Mouse (Mus musculus) embryonic fibroblast, embryonic 13.5 days (primary cell): Measurements from ENCODE around the gene Pck2.

ENCODE experiments used
- CTCF ChIP-seq: IDR thresholded peaks from 2 replicates; pipeline ENCODE4 v1.5.1; 2011; ENCODE audit warnings: mild to moderate bottlenecking, control low read depth, low read length, moderate library complexity, borderline replicate concordance; ENCODE audit not compliant: insufficient read depth
- POLR2A ChIP-seq: IDR thresholded peaks from 2 replicates; pipeline ENCODE4 v1.6.1; 2011; ENCODE audit warnings: low read depth, mild to moderate bottlenecking, control low read depth, low read length, moderate library complexity

DNA sequence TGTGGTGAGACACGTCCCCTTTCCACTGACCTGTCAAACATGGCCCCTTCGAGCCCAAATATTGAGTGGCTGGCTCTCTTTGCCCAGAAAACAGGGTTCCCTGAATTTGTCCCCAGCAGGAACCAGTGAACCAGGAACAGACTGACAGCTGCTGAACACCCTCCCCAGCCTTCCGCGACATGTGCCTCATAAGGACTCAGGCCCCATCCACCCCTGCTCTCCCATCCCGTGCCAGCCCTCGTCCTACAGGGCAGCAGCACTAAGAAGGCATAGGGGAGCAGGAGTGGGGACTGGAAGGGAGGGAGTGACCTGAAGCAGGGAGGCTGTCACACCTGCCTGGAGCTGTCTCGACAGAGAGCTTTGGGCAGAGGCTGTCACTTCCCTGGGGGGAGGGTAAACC is 32.3 kb upstream of the Pck2 start:
- TF ChIP-seq CTCF (no peak), POLR2A (no peak)
